Mouse (Mus musculus): ENCODE measurements around the gene Cenpo. TPM values are rescaled to one million over a fixed set of nuclear protein-coding genes. Genes with fewer than 3 reads are reported as not detected.

Gene Cenpo
- total RNA-seq, 1 experiment: 17.6 TPM

GRCm38 (mm10) chr12:4169058-4169457 lies 65.0 kb downstream of the Cenpo start:
- no peak overlapping the region for H3K27ac ChIP-seq (ENCODE audit: insufficient read depth, low read depth, low read length, poor library complexity, severe bottlenecking)

GRCm38 (mm10) chr12:4166970-4167369 lies 67.1 kb downstream of the Cenpo start:
- Histone ChIP-seq H3K4me1 (ENCODE audit: control insufficient read depth in 2 of 2, insufficient read depth in 2 of 2, low read length in 2 of 2, poor library complexity in 1 of 2) (peaks cover 14 to 32% of the 10 kb centered on the region in 2 experiments), H3K36me3 (ENCODE audit: control insufficient read depth, insufficient read depth, low read length, poor library complexity, severe bottlenecking) (no peaks in the 10 kb centered on the region), H3K9me3 (ENCODE audit: control insufficient read depth, insufficient read depth, low read depth, low read length) (no peaks in the 10 kb centered on the region), H3K27ac (ENCODE audit: insufficient read depth, low read depth, low read length, poor library complexity, severe bottlenecking) (no peak overlapping the region), H3K9ac (ENCODE audit: insufficient read depth, low read depth, low read length, poor library complexity, severe bottlenecking) (no peak overlapping the region), H3K4me3 (ENCODE audit: insufficient read depth in 1 of 2, low read depth in 1 of 2, low read length in 2 of 2, poor library complexity in 1 of 2, severe bottlenecking in 1 of 2) (no peak overlapping the region)
- in situ Hi-C loops (cut with MboI; ENCODE audit: low sequenced_read_pairs in 2 of 2, unreplicated experiment in 2 of 2): no loop called here
- no peak for DNase-seq (ENCODE audit: low read depth, low spot score)
- TF ChIP-seq ZNF384 (IDR thresholded peaks at IDR 0.05; ENCODE audit: low read depth, low read length) (no peak), HCFC1 (IDR thresholded peaks at IDR 0.05; ENCODE audit: borderline replicate concordance, insufficient read depth, low read length) (no peak), ZC3H11A (IDR thresholded peaks at IDR 0.05; ENCODE audit: borderline replicate concordance, low read depth, low read length) (no peak), CHD2 (IDR thresholded peaks at IDR 0.05; ENCODE audit: low read depth, low read length) (no peak), MAFK (IDR thresholded peaks at IDR 0.05; ENCODE audit: insufficient read depth, low read depth, low read length) (no peak)

More at GRCm38 (mm10) chr12:4169058-4169457, 65.0 kb downstream of the Cenpo start:
- H3K4me3 ChIP-seq (ENCODE audit: insufficient read depth in 1 of 2, low read depth in 1 of 2, low read length in 2 of 2, poor library complexity in 1 of 2, severe bottlenecking in 1 of 2): no peak overlapping the region
- in situ Hi-C loops (cut with MboI; ENCODE audit: low sequenced_read_pairs in 2 of 2, unreplicated experiment in 2 of 2): no loop called here
- H3K4me1 ChIP-seq (ENCODE audit: control insufficient read depth in 2 of 2, insufficient read depth in 2 of 2, low read length in 2 of 2, poor library complexity in 1 of 2): peaks cover 14 to 36% of the 10 kb centered on the region in 2 experiments; a peak in 3 of 4 replicates
- no peak for DNase-seq (ENCODE audit: low read depth, low spot score)
- TF ChIP-seq CHD2 (IDR thresholded peaks at IDR 0.05; ENCODE audit: low read depth, low read length) (0 out of 2 replicates have a peak, but pooled peaks have one; percentile 26), HCFC1 (IDR thresholded peaks at IDR 0.05; ENCODE audit: borderline replicate concordance, insufficient read depth, low read length) (no peak)
- H3K9me3 ChIP-seq (ENCODE audit: control insufficient read depth, insufficient read depth, low read depth, low read length): no peaks in the 10 kb centered on the region
- no peaks in the 10 kb centered on the region for H3K36me3 ChIP-seq (ENCODE audit: control insufficient read depth, insufficient read depth, low read length, poor library complexity, severe bottlenecking)
- H3K9ac ChIP-seq (ENCODE audit: insufficient read depth, low read depth, low read length, poor library complexity, severe bottlenecking): no peak overlapping the region

- no peak overlapping the region for H3K4me3 ChIP-seq (ENCODE audit: insufficient read depth in 1 of 2, low read depth in 1 of 2, low read length in 2 of 2, poor library complexity in 1 of 2, severe bottlenecking in 1 of 2)
- H3K4me1 ChIP-seq (ENCODE audit: control insufficient read depth in 2 of 2, insufficient read depth in 2 of 2, low read length in 2 of 2, poor library complexity in 1 of 2): peaks cover 9 to 21% of the 10 kb centered on the region in 2 experiments; a peak in 3 of 4 replicates
- TF ChIP-seq HCFC1 (IDR thresholded peaks at IDR 0.05; ENCODE audit: borderline replicate concordance, insufficient read depth, low read length): no peak
- TF ChIP-seq ZNF384 (IDR thresholded peaks at IDR 0.05; ENCODE audit: low read depth, low read length): no peak
- no peak for TF ChIP-seq MAFK (IDR thresholded peaks at IDR 0.05; ENCODE audit: insufficient read depth, low read depth, low read length)
- TF ChIP-seq ZC3H11A (IDR thresholded peaks at IDR 0.05; ENCODE audit: borderline replicate concordance, low read depth, low read length): no peak
- TF ChIP-seq CHD2 (IDR thresholded peaks at IDR 0.05; ENCODE audit: low read depth, low read length): no peak
- no peaks in the 10 kb centered on the region for H3K9me3 ChIP-seq (ENCODE audit: control insufficient read depth, insufficient read depth, low read depth, low read length)
- H3K36me3 ChIP-seq (ENCODE audit: control insufficient read depth, insufficient read depth, low read length, poor library complexity, severe bottlenecking): no peaks in the 10 kb centered on the region
- no peak overlapping the region for H3K27ac ChIP-seq (ENCODE audit: insufficient read depth, low read depth, low read length, poor library complexity, severe bottlenecking)
- in situ Hi-C loops (cut with MboI; ENCODE audit: low sequenced_read_pairs in 2 of 2, unreplicated experiment in 2 of 2): no loop called here
- no peak for DNase-seq (ENCODE audit: low read depth, low spot score)
- no peak overlapping the region for H3K9ac ChIP-seq (ENCODE audit: insufficient read depth, low read depth, low read length, poor library complexity, severe bottlenecking)
These were observed 71.2 kb downstream of the Cenpo start for GRCm38 (mm10) chr12:4162886-4163285.

GRCm38 (mm10) chr12:4160322-4160721 lies 73.8 kb downstream of the Cenpo start:
- no peak for DNase-seq (ENCODE audit: low read depth, low spot score)
- Histone ChIP-seq H3K9ac (ENCODE audit: insufficient read depth, low read depth, low read length, poor library complexity, severe bottlenecking) (no peak overlapping the region), H3K4me1 (ENCODE audit: control insufficient read depth in 2 of 2, insufficient read depth in 2 of 2, low read length in 2 of 2, poor library complexity in 1 of 2) (peaks cover 0 to 11% of the 10 kb centered on the region in 2 experiments; a peak in 2 of 4 replicates), H3K36me3 (ENCODE audit: control insufficient read depth, insufficient read depth, low read length, poor library complexity, severe bottlenecking) (no peaks in the 10 kb centered on the region), H3K9me3 (ENCODE audit: control insufficient read depth, insufficient read depth, low read depth, low read length) (no peaks in the 10 kb centered on the region), H3K4me3 (ENCODE audit: insufficient read depth in 1 of 2, low read depth in 1 of 2, low read length in 2 of 2, poor library complexity in 1 of 2, severe bottlenecking in 1 of 2) (no peak overlapping the region), H3K27ac (ENCODE audit: insufficient read depth, low read depth, low read length, poor library complexity, severe bottlenecking) (no peak overlapping the region)
- in situ Hi-C loops (cut with MboI; ENCODE audit: low sequenced_read_pairs in 2 of 2, unreplicated experiment in 2 of 2): no loop called here
- TF ChIP-seq ZC3H11A (IDR thresholded peaks at IDR 0.05; ENCODE audit: borderline replicate concordance, low read depth, low read length): no peak
- 0 out of 2 replicates have a peak, but pooled peaks have one; percentile 17 for TF ChIP-seq CHD2 (IDR thresholded peaks at IDR 0.05; ENCODE audit: low read depth, low read length)

Measured in ES-E14 (cell line).